Mouse (Mus musculus) stomach, postnatal 0 days (tissue): ENCODE measurements at regions not wholly inside any gene's neighbourhood (a gene's known extent, or its start where the extent isn't known, plus 50 kb on each side); places are given as distances from the start of the nearest gene placed in this dataset.

Experiments
- CTCF ChIP-seq: IDR thresholded peaks from 2 replicates; pipeline ENCODE4 v1.5.1; 2016; ENCODE audit warnings: antibody characterized with exemption, low read depth, mild to moderate bottlenecking, moderate library complexity
- EP300 ChIP-seq: optimal IDR thresholded peaks from 2 replicates; pipeline ENCODE3; 2016; ENCODE audit warnings: antibody characterized with exemption

DNA sequence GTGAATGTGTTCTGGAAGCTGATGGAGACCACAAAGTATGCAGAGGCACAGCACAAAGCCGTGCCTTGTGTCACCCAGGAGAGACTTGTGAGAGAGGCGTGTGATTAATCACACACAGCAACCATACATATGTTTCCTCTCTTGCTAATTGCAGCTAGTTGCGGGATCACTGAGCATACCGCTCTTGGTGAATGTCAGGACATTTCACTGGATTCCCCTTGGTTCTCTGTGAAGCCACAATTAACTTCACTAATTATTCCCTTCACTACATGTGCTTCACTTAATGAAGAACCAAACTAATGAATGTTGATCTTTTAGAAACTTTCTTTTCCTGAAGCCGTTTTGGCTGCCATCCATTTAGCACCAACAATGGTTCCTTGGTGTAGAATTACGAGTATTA is 267.3 kb downstream of the Adra2a start:
- no peak for TF ChIP-seq CTCF
- no peak for TF ChIP-seq EP300
